Mouse (Mus musculus): ENCODE measurements around the gene Ift140.

Ift140 gene

DNA sequence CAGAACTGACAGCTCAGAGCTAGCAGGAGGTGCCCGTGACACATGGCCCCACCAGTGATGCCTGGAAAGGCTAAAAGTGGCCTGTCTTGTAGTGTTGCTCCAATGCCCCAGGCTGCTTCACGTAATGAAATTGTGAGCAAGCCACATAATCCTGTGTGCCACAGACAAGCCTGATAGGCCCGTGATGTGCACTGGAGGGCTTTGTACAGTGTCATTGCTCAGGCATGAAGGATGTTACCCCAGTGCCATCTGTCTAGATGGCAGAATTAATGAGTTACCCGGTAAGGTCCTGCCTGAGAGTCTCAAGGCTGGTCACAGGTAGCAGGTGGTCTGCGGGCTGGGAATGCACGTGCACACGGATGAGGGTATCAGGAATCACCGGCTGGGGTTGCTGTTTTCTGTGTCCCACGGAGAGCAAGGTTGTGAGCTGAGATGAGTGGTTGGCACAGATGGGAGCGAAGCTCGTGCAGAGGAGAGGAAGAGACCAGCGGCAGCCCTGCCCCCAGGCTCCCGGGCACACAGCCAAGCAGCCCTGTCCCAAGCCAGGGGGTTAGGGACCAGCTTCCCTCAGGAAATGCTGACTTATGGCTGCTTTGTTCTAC is 62.0 kb downstream of the Ift140 start:
- DNase-seq (ENCODE audit: low spot score): no peak

- DNase-seq (ENCODE audit: low spot score): no peak
These were observed 64.3 kb downstream of the Ift140 start for GRCm38 (mm10) chr17:25080210-25080609.

GRCm38 (mm10) chr17:25080960-25081381 is 65.1 kb downstream of the Ift140 start:
- DNase-seq (ENCODE audit: low spot score): peak; percentile 26

DNA sequence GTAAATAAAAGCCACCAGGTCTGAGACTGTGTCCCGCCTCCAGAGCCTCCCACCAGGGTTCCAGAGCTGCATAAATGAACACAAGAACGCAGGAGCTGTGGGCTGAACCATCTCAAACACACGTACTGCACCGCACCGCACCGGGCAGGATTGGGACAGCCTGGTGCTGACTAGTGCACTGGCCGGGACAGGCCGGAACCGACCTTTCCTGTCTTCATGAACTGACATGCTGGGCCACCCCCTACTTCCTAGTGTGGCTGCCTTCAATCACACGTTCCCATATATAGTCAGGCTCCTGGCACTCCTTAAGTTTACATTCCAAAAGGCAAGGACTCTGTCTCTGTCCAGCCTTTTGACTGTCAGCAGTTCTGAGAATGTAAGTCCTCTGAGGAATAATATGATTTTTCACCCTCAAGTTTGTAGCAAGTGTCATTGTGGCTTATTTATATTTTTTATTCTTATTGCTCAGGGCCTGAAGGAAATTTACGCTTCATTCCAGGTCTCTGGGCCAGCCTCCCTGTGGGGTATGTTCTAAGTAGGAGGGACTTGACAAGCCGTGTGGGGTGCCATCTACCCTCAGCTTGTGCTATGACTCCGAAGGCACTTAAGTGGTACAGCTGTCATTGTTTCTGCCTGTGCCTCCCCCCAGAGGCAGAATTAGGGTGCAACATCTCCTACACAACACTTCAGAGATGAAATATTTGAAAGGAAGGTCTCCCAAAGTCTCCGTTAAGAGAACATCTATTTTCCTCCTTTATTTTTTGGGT is 66.4 kb downstream of the Ift140 start:
- peak; percentile 22 for DNase-seq (ENCODE audit: low spot score)

DNA sequence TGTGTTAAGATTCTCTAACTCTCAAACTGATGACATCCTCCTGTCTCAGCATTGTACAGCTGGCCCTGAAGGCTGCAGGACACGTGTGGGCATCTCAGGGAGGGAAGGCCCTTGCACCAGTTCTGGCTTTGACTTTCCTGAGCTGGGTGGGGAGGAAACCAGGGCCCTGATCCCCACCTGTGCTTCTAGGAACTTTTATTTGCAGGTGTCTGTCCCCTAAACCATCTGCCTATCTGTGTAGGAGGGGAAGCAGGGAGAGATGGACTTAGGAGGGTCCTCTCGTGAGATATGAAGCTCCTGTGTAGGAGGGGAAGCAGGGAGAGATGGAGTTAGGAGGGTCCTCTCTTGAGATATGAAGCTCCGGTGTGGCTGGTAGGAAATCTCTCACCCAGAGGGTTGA is 67.0 kb downstream of the Ift140 start:
- DNase-seq (ENCODE audit: low spot score): no peak

- peak; percentile 88 for DNase-seq (ENCODE audit: low spot score)
These were observed 67.6 kb downstream of the Ift140 start, which contains the start of gene Tmem204 for GRCm38 (mm10) chr17:25083444-25083931. Gene Tmem204 (minus strand): TSS chr17:25083591.

DNA sequence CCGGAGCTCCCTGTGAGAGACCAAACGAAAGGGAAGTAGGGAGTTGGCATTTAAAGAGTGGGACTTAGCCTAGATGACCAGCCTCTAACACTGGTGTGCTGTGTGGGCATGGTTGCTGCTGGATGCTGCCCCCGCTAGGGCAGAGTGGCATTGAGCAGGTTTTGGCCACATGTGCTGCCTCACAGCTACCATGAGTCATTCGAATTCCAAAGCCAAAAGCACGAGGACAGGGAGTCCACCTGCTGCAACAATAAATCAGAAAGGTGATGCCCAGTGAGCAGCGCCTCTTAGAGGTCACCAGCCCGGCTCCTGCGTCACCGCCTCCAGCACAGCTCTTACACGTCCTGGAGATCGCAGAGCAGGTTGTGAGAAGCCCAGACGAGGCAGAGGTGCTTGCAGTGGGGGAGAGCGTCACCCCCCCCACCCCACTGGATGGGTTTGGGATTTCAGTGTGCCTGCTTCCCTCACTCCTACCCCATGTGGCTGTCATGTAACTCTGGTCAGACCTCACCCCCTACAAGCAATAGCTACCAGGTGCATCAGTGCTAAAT is 69.0 kb downstream of the Ift140 start:
- no peak for DNase-seq (ENCODE audit: low spot score)

DNA sequence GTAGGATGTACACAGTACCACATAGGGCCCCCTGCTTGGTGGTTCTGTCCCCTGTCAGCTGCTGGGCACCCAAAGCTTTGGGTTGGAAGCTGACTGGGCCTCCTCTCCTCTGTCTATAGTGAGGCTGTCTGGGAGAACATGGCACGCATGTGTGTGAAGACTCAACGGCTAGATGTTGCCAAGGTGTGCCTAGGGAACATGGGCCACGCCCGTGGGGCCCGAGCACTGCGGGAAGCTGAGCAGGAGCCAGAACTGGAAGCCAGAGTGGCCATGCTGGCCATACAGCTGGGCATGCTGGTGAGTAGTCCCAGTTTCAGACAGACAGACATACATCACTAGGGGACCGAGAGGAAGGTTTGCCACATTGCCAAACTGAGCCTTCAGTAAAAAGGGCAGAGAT is 70.8 kb downstream of the Ift140 start:
- no peak for DNase-seq (ENCODE audit: low spot score)

- DNase-seq (ENCODE audit: low spot score): no peak
These were observed 73.3 kb downstream of the Ift140 start for GRCm38 (mm10) chr17:25089158-25089557.

DNA sequence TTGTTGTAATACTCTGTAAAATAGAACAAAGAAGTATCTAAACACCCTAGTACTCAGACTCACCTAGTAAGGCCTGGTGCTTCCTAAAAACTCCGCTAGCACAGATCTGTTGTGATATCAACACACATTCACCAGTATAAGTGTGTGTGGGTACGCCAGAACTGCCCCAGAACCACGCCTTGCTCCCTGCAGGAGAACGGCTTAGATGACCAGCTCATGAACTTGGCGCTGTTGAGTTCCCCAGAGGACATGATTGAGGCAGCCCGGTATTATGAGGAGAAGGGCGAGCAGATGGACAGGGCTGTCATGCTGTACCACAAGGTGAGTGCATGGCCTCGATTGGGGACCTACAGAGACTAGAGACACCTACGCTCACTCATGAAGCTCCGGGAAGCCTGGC is 74.6 kb downstream of the Ift140 start:
- no peak for DNase-seq (ENCODE audit: low spot score)

DNA sequence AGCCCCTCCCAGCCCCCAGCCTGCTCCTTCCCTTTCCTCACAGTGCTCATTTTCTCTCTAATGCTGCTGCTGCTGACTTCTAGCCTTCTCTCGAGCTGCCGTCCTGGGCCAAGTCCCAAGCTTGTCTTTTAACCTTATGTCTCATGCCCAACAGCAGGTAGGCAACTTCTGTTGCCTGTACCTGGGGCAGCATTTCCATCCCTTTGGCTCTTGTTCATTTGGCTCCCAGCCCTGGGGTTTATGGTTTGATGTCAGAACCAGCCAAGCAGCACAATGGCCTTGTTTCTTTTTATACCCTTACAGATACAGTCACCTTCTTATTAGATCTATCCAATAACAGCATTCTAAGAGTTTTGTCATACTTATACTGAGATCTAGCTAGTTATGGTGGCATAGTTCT is 80.3 kb downstream of the Ift140 start:
- no peak for DNase-seq (ENCODE audit: low spot score)

GRCm38 (mm10) chr17:25100052-25100451 is 84.2 kb downstream of the Ift140 start:
- DNase-seq (ENCODE audit: low spot score): no peak

DNA sequence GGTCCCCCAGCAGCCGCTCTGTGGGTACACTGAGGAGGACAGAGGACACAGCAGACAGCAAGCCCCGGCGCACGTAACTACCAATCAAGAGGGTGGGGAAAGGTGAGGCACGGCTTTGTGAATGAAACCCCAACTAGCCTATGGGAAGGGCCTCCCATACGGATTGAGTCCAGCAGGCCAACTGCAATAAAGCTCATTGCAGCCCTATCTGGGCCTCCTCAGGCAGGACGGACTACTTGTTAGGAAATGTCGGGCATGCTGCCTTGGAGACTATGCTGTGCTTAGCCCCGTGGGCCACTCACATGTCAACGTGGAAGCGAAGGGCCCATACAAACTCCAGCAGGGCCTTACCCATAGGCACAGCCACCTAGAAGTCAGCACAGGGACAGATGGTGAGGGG is 85.5 kb downstream of the Ift140 start:
- no peak for DNase-seq (ENCODE audit: low spot score)

- no peak for DNase-seq (ENCODE audit: low spot score)
These were observed 91.9 kb downstream of the Ift140 start for GRCm38 (mm10) chr17:25107786-25108185.

DNA sequence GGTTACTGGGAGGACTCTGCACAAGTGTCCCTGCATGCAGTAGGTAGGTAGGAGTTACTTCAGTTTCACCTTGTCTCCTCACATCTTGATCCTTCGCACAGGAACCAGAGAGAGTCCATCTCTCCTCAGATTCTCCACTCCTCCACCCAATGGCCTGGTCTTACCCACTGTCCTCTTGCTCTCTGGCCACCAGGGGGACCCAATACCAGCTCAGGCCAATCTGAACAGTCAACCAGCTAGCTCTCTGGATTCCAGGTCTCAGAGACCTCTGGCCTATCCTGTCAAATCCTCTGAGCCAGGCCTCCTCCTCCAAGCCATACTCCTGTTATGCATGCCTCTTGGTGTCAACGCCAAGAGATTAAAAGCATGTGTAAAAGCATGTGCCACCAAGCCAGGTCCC is 93.7 kb downstream of the Ift140 start:
- DNase-seq (ENCODE audit: low spot score): peak; percentile 62

- DNase-seq (ENCODE audit: low spot score): no peak
These were observed 94.7 kb downstream of the Ift140 start for GRCm38 (mm10) chr17:25110590-25110989.

- no peak for DNase-seq (ENCODE audit: low spot score)
These were observed 95.3 kb downstream of the Ift140 start for GRCm38 (mm10) chr17:25111220-25111619.

DNA sequence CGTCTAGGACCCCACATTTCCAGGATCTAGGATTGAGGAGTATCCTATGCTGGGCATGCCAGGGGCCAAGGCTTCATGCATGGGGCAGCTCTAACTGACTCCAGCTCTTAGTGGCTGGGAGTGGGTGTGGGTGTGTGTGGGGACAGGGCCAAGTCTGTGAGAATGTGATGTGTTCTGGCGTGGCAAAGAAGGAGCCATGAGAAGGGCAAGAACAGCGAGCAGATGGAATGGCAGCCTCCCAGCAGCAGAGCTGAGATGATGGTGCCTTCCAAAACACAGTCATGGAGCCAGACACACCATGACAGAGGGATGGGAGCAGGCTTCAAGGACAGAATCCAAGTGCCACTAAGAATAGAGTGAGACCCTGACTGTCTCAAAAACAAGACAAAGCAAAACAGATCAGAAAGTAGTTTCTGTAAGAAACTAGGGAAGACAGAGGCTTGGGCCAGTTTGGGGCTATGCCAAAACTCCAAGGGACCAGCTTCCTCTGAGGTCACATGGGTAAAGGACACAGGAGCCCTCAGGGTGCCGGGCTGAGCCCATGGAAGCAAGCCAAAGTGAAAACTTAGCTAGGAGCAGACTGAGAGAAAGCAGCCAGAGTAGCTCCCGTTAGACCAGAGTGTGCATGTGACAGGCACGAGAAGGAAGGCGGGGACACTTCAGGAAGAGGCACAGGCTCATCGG is 96.0 kb downstream of the Ift140 start:
- no peak for DNase-seq (ENCODE audit: low spot score)

GRCm38 (mm10) chr17:25112423-25112810 is 96.5 kb downstream of the Ift140 start:
- DNase-seq (ENCODE audit: low spot score): no peak

DNA sequence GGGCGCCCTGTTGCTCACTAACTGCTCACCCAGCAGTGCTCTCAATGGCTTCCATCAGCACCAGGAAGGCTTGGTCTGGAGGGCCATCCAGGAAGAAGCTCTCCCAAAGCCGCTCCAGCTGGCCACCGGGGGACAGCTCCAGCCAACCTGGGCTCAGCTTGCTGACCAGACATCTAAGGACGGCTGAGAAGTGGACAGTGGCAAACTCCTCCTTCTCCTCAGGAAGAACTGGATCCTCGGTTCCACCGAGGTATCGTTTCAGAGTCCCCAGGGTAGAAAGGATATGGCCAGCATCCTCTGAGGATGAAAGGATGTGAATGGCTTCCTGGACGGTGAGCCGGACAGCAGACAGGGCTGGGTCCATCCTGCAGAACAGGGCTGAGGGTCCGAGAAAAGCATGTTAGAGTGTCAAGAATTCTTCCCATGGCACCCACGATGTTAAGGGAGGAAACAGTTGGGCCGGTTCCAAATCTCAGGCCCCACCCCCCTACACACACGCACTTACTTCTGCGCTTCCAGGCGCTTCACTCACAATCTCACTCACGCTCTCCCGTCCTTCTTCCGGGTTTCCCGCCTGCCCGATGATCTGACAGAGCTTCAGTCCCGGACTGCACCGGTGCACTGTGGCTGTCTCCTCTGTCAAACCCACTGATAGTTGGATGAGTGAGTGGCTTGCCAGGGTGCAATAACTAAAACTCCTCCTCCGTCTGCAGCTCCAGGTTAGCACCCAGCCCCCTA is 99.2 kb downstream of the Ift140 start:
- DNase-seq (ENCODE audit: low spot score): peak; percentile 54

- peak; percentile 98 for DNase-seq (ENCODE audit: low spot score)
These were observed 100.0 kb downstream of the Ift140 start, which contains the start of gene Telo2 for GRCm38 (mm10) chr17:25115664-25116432. Gene Telo2 (minus strand): TSS chr17:25115967.

Data from embryo, embryonic 10 days (tissue).